Mouse (Mus musculus) CD4-positive, CD25-positive, alpha-beta regulatory T cell, adult 4 months (primary cell): Measurements from ENCODE around the gene Xpr1. TPM values are rescaled to one million over a fixed set of nuclear protein-coding genes. Genes with fewer than 3 reads are reported as not detected.

Experiments
- ATAC-seq: one replicate; pipeline ENCODE4 v1.8.0; 2017
- polyA plus RNA-seq, 2 experiments: library from polyadenylated mRNA; unstranded; fragments of 100-300 nt; shearing (Covaris generic); gene quantifications; one replicate each; pipeline ENCODE4 v1.2.1; 2017

Gene Xpr1
- polyA plus RNA-seq, 2 experiments from 2014 or later = 18.0 to 20.9 TPM

DNA sequence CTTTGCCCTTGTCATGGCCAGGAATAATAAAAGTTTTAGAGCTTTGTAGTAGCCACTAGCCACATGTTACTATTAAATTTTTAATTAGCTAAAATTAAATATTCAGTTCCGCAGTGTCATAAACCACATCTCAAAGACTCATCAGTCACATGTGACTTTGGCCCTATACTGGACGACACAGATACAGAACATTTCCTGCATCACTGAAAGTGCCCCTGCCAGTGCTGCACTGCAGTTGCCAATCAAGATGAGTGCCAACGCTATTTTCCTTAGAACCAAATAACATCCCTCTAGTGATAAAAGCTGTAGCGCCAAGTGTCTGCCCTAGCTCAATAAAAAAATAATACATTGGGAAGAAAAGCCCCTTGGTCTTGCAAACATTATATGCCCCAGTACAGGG, 17.2 kb downstream of the Xpr1 start:
- no peak for ATAC-seq

DNA sequence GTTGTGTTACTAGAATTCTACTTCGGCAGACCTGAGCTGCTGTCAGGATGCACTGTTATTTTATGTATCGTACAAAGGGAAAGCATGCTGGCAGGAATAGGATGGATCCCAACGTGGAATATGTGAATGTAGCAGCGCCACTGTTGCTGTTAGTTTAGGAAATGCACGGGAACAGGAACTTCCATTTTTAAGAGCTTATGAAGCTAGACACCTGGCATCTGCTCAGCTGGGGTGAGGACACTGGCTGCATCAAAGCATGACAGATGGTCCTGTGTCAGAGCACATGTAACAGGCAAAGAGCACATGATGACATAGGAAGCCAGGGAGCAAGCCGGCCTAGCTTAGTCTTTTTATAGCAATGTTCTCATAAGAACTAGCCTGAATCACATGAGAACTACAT, 22.4 kb downstream of the Xpr1 start:
- no peak for ATAC-seq

DNA sequence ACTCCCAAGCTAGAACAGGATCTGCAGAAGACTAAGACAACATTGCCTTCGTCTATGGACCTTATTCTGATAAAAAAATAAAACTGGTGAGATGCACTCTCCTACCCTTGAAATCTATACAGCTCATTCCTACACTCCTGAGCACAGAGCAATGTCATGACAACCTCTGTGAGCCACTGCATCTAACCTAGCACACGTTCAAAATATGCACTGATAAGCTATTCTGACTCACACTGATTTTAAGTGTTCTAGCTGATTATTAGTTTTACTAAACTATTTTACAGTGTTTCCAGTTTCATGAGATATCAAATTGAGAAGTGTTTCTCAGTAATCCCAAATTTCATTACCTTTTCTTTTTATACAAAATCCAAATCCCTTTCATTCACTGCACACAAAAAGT, 23.2 kb downstream of the Xpr1 start:
- no peak for ATAC-seq

DNA sequence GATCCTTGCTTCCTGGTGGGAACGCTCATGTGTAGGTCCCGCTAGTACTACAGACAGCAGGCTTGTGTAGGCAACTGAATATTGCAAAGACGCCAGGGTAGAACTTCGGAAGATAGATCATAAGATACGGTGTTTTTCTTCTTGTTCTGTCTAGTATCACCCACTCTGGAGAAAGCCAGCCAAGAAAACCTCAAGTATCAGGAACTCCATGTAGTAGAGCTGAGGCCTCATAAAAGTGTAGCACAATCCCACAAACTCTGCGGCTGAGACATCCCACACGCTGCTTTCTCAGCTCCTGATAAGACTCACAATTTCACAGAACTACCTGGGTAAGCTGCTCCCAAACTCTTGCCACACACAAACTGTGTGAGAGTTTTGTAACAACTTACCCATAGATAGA, 24.4 kb downstream of the Xpr1 start:
- ATAC-seq = no peak

DNA sequence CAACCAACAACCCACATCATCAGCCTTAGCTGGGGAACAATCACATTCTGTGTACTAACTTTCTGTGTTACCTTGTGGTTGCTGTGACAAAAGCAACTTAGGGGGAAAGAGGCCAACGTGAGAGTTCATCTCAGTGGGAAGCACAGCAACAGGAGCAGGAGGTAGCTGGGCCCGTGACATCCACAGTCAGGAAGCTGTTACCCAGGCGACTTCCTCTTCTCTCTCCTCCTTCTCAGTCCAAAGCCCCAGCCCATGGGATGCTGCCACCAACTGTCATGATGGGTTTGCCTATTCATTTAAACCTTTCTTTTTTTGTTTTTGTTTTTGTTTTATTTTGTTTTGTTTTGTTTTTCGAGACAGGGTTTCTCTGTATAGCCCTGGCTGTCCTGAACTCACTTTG, 25.7 kb downstream of the Xpr1 start:
- no peak for ATAC-seq

DNA sequence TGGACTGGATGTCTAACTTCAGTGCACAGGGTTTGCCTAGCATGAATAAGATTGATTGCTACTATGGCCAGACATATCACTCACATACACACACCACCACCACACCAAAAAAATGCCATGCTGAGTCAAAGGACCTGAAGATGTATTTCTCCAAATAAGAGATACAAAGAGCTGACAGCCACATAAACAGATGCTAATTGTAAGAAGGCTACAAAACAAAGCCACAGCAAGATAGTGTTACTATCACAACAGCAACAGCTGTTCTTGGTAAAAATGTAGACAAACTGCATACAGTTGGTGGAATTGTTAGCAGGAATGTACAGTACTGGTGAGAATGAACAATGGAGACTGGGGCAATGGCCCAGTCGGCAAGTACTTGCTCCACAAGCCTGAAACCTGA, 28.8 kb downstream of the Xpr1 start:
- no peak for ATAC-seq

DNA sequence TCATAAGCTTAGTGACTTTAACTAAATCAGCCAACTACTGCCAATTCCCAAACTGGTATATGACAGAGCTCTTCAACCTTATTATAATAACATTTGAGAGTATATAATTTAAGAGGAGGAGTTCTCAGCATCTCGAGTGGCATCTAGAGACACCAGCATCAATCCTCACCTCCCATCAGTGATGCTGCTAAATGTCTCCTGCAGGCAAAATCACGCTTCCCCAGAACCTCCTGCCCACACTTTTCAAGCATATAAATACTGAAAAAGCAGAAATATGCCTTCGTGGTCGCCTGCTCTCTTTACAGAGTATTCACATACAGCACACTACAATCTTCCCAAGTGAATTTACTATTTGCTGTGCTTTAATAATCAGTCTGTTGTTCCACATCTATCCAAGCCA, 30.7 kb downstream of the Xpr1 start:
- no peak for ATAC-seq

DNA sequence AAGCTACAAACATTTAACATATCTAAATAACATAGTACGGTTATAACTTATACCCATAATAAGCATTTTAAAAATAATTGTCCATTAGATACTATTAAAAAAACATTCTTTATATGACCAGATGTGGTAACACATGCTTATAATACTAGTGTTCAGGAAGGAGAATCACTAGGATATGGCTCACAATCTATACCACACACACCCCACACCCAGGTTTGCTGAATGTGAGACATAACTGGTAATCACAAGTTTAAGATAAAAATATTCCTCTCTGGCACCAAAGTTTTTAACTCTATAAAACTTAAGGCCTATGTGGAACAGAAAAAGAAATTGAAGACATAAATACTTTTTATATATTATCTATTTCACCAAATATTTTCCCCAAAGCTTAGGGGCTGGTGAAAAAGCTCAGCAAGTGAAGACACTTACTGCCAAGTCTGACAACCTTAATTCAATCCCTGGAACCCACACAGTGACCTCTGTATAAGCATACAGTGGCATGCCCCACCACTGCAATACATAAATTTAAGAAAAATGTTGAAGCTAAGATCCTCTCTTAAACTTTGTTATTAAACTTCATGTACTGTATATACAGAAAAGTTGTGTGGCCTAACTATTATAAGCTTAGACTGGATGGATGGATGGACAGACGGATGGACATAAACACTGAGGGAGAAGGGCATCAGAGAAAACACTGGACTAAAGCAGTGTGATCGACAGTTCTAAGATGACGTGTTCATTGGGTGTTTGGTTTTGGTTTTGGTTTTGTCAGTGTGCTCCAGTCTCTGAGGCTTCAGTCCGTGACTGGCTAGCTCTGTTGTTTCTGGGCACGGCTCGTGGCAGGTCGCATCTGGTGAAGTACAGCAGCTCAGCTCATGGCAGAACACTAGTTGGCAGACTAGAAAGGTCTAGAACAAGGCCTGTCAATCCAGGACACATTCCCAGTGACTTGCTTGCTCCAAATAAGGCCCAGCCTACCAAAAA, 33.6 kb downstream of the Xpr1 start:
- peak; percentile 95 for ATAC-seq

DNA sequence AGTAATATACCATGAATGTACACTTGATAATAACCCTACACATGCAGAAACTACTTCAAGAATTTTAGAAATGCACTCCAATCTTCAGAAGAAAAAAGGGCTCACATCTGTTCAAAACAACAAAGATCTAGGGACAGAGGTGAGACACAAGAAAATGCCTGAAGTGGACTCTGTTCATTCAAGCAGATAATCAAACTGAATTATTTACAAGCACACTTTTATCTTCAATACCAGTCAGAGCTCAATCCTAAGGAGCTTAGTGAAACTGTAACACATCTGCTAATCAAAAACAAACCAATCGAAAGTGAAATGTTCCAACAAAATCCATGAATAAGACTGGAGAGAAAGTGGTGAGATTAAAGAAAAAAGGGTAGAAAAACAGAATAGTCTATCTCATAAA, 35.3 kb downstream of the Xpr1 start:
- no peak for ATAC-seq

DNA sequence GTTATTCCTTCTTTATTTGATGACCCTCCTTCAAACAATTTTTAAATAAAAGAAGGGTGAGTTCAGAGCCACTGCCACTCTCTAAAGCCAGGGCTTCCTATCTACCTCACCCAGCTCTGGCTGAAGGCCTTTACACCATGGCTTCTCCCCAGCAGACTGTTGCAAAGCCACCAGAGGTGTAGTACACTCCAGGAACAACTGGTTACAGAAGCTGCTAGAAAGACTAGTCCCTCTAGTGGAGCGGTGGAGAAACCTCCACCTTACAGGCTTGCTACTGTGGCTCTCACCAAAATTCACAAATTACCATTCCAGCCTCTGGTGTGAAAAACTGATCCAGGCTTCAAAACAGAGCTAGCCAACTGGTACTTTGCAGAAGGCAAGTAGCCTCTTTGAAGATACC, 37.9 kb downstream of the Xpr1 start:
- ATAC-seq = no peak

DNA sequence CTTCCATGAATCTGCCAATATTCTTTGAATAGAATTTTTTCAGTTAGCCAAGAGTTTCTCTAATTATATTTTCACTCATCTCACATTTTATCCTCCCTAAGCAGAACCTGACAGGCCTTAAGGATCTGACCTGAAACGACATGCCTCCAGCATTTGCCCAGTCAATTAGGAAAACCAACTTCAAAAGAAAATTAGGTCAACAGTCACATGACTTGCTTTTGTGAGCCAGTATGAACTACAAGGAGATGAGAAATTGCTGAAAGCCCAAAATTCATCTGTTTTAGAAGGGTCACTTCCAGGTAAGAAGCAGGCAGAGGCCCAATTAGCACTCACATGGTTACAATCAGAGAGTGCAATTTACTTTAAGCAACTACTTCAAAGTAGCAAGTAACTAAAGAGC, 44.4 kb downstream of the Xpr1 start:
- ATAC-seq = no peak

DNA sequence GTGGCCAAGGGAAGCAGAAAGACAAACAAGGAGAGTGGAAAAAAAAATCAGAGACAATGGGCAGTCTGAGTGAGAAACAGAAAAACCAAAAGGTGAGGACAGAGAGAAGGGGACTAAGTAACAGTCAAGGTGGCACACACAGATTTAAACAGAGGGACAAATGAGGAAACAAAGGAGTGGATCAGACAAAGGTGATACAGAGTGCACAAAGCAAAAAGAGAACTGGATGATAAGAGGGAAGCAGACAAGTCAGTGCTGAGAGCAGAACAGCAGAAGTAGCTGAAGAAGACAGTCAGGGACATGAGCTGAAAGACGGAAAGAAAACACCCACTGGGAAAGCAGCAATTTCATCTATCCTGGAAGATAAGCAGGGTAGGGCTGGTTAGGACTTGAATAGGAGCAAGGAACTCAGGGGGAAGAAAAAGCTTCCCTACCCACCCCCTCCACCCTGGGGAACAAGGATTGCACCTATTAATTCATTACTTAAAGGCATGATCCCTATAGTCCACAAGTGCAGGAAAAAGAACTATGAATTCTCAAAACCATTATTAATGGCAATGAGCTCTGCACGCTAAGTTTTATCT, 47.0 kb downstream of the Xpr1 start:
- no peak for ATAC-seq

DNA sequence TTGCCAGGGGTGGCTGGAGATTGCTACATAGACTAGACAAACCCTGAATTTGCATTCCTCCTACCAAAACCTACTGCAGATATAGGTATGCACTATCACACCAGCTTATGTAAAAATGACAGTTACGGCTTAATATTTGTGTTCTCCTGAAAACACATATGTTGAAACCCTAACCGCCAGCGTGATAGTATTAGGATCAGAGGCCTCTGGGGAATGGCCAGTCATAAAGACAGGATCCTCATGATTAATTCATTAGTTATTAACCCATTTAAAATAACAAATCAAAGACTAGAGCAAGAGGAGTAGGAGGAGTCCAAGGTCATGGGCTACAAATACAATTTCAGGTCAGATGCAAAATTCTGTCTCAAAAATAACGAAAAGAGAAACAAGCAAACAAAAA, 50.8 kb downstream of the Xpr1 start:
- ATAC-seq = no peak

DNA sequence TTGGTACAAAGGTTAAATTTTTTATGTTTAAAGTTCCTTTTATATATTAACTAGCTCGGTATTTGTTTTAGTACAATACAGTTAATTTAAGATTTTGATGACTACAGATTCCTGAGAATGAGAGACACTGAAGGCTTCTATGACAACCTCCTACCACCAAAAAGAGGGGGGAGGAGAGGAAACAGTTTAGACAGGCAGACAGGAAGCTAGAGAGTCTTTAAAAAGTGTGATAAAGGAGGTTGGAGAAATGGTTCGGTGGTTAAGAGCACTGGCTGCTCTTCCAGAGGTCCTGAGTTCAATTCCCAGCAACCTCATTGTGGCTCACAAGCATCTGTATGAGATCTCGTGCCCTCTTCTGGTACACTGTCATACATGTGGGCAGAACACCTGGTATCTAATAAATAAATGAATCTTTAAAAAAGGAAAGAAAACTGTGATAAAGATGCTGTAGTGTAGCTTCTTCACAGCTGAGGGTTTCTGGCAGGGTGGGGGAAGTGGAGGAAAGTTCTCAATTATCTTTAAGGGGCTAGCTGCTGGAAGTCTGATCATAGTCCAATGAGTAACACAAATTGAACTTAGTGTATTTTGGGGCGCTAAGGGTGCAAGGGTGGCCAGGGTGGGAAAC, 55.6 kb downstream of the Xpr1 start:
- peak; percentile 91 for ATAC-seq

DNA sequence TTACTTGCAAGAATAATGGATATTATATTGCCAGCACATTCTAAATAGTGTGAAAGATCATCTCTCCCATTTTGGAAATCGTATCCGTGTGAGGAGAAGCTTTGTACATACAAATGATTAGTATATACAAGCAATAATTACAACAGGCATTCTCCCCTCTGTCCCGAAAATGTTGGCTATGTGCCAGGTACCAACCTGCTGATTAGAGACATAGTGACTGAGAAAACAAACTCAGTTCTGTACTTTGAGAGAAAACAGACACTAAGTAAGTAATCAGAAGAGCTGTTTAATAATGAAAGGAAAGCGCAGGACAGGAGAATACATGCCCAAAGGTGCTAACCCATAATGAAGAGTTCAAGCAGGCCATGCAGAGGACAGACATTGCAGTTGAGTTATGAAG, 64.1 kb downstream of the Xpr1 start:
- no peak for ATAC-seq

DNA sequence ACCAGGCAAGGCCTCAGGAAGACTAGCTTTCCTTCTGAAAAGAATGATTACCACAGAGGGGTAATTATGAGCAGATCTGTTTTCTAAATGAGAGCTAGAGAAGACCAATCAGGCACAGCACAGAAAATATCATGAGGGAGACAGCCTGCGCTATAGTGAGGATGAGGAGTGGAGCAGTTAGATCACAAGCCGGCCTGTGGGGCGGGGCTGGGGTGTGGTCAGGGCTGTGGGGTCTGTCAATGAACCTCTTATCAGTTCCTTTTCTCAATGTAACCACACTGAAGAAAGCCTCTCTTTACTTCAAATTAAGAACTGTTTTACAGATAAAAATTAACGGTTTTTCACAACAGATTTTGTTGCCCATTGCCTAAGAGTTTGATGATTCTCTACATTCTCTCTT, 65.7 kb downstream of the Xpr1 start:
- ATAC-seq = no peak

DNA sequence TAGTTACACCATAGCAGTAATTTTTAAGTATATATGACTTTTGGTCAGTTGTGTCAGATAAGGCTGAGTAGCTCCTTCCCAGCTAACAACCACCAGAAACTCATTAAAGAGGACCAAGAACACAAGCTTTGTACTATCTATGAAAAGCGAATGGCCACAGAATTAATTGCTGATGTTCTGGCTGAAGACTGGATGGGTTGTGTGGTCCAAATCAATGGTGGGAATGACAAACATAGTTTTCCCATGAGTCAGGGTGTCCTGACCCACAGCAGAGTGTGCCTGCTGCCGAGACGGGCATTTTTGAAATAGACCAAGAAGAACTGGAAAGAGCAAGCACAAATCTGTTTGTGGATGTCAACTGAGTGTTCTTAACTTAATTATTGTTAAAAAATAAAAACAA, 68.7 kb downstream of the Xpr1 start:
- ATAC-seq = no peak

DNA sequence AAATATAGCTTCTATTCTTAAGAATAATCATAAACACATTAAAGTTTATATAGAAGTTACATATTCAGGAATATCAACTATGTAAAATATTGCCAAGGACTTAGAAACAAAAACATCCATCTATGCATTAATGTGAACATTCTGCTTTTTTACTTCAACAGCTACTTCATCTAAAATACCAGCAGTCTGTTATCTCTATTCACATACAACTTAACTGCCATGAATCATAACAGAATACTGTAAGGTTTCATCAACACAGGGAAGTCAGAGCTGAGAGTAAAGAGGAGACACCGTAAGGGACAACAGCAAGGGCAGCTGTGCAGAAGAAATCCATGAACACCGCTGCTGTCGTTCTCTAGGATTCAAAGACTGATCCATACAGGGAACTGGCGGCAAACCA, 69.9 kb downstream of the Xpr1 start:
- no peak for ATAC-seq

DNA sequence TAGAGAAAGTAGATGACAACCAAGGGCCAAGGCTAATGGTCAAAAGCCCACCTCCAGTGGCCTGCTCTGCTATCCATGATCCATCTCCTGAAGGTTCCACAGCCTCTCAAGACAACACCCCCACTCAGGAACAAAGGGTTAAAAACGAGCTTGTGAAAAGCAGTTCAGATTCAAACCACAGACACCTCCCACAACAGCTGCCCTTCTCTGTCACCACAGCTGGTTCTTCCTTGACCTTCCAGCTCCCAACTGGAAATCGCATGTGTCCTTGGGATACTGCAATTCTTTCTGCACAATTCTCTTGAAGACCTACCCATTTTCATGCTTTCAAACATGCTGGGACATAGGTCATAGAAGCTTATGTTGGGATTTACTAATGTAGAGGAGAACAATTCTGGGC, 73.2 kb downstream of the Xpr1 start:
- no peak for ATAC-seq

DNA sequence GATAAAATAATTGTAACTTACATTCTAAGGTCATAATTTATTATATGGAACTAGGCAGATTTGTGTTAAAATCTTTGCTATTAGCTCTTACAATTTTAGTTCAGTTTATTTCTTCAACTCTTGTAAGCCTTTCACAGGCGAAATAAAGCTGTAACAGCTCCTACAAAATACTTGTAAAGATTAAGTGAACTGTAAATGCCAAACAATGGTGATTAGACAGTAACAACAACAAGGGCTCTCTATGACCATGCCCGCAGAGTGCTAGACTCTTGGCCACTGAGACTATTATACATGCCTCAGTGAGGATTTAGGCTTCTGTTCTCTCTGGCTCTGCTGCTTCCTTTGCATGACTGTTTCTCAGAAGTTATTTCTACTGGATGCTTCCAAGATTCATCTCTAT, 77.6 kb downstream of the Xpr1 start:
- no peak for ATAC-seq

DNA sequence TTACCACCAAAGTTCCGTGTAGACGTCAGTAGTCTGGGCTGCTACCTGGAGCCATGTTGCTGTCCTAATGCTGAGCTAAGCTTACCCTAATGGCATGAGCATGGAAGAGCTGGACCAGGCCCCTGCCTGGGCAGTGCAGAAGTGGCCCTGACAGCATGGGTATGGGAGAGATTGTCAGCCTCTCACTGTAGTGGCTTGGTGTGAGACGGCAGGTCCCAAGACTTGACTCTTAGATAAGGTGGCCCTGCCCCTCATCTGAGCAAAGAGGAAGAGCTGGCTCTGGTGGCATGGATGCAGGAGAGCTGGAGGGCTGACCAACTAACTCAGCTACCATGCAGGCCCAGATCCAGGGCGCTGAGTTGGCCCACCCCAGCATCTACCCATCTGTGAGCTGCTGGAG, 79.9 kb downstream of the Xpr1 start:
- ATAC-seq = no peak

DNA sequence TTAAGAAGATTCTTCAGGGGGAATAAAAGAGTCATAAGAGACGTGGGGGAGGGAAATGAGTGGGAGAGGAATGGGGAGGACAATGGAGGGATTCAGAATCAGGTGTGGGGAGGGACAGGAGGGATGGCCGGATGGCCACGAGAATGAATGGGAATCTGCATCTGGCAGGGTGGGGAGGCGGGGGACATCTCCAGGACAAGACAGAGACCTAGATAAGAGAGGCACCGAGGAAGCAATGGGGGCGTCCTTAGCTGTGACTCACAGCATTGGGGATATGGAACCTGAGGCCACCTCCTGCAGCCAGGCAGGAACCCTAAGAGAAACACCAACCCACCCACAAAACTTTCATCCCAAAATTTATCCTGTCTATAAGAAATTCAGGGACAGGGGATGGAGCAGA, 81.3 kb downstream of the Xpr1 start:
- no peak for ATAC-seq

DNA sequence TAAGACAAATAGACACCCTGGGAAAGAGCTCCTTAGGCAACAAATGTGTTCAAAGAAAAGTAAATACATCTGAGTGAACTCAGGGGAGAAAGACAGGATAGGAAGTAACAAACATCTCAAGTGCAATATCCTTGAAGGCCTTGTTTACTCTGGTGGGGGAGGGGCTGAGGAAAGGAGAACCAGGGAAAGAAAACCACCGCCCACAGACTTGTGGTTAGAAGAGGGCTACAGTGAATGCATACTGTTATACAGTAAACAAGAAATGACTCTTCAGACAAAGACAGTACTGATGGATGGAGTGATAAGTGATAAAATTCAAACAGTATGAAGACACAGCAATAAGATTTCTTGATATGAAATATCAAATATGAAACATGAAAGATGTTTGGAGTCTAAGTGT, 95.0 kb downstream of the Xpr1 start:
- ATAC-seq = no peak
